15 mouse cellular contexts compared by ENCODE assay signal in the genomic region with DNA sequence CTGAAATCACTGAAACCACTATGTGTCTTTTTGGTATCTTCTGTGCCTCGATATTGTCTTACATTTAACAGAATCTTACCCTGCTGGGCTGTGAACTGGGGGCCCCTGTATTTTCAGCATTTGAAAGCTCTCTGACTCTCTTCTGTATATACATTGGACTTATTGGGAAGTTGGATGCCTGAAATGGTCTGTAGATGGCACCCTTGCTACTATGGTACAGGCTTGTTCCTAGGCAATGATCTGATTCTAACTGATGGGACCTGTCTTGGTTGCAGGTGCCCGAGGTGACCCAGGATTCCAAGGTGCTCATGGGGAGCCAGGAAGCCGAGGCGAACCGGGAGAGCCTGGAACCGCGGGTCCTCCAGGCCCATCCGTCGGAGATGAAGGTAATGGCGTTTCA.
DNase-seq lines count a peak whose midpoint lies in the region; TF ChIP-seq lines count a peak whose summit lies in the region.
"Had no signal": no experiment of that assay in that cellular context is flagged by ENCODE, and none has a peak within 500 bp of the region (broad histone marks: within the 10 kb centered on the region; RNA-seq: fewer than 3 reads in every experiment).

No protein-coding gene starts in this region.

- TF ChIP-seq CTCF in cerebellum, adult 2 months (IDR thresholded peaks at IDR 0.05; ENCODE audit: borderline replicate concordance, insufficient read depth, low read depth, low read length), result peak; percentile 17; the same call in 1 of the 2 replicates
- TF ChIP-seq CTCF in layer of hippocampus, adult 2 months (conservative IDR thresholded peaks at IDR 0.05), result peak; percentile 61

- H3K4me1 ChIP-seq in cerebellum, adult 2 months (ENCODE audit: control insufficient read depth, insufficient read depth, low read length), result peaks cover 21% of the 10 kb centered on the region
- H3K4me1 ChIP-seq: liver, embryonic 12.5 days had no signal

- WGBS in cerebellum, adult 2 months, result 81% methylated on average over 10 of the region's 10 CpGs

- no peak overlapping the region for H3K27ac ChIP-seq in cerebellum, adult 2 months (ENCODE audit: insufficient read depth, low read length)
- H3K27ac ChIP-seq in layer of hippocampus, adult 2 months, result peak overlapping the region; percentile 40; the same call in 1 of the 2 replicates
- H3K27ac ChIP-seq: liver, embryonic 12.5 days; macrophage had no signal

- DNase-seq in cerebellum, adult 2 months, result no peak
- DNase-seq in cerebellum, adult 9-11 months, result no peak
- no peak for DNase-seq in layer of hippocampus, adult 2 months (ENCODE audit: low spot score in 2 of 2)
- no peak for DNase-seq in layer of hippocampus, adult 8-10 months (ENCODE audit: low spot score in 2 of 2)
- DNase-seq in A20 (ENCODE audit: low read depth, low spot score), result peak; percentile 42
- DNase-seq in naive thymus-derived CD4-positive, alpha-beta T cell, adult 2 months (ENCODE audit: low read depth), result peak; percentile 23
- no peak for DNase-seq in right cerebral cortex, postnatal 4 days
- no peak for DNase-seq in ovary, postnatal 10 days (ENCODE audit: low spot score)
- DNase-seq: adrenal gland, adult 8-10 months; gastrocnemius, postnatal 10 days; kidney, adult 11 months had no signal

- H3K4me3 ChIP-seq in cerebellum, adult 2 months (replicated peaks; ENCODE audit: insufficient read depth, low read depth, low read length), result no peak overlapping the region
- no peak overlapping the region for H3K4me3 ChIP-seq in layer of hippocampus, adult 2 months
- H3K4me3 ChIP-seq: heart, embryonic 12.5 days; liver, embryonic 12.5 days had no signal

- TF ChIP-seq POLR2A in cerebellum, adult 2 months (IDR thresholded peaks at IDR 0.05; ENCODE audit: borderline replicate concordance, insufficient read depth, low read length), result no peak

- H3K27me3 ChIP-seq in cerebellum, adult 2 months (ENCODE audit: control insufficient read depth, insufficient read depth, low read length), result no peaks in the 10 kb centered on the region
- H3K27me3 ChIP-seq: heart, embryonic 12.5 days; Patski had no signal

Comparison
In these comparisons a context has a peak if more than half of its experiments do, and no peak if none do; other contexts are left out.
1. DNase-seq: peak in A20 (single experiment) and naive thymus-derived CD4-positive, alpha-beta T cell, adult 2 months (single experiment); none in cerebellum, adult 2 months (0 of 2), cerebellum, adult 9-11 months (single experiment), layer of hippocampus, adult 2 months (0 of 2), layer of hippocampus, adult 8-10 months (0 of 2), right cerebral cortex, postnatal 4 days (single experiment) and ovary, postnatal 10 days (single experiment).